Mouse (Mus musculus) regulatory T cell (primary cell): ENCODE measurements around the gene Hbq1b.
"Not testable (repeated sequence)": the region's sequence is repeated elsewhere in the genome, so short reads cannot be mapped to it uniquely, and the experiment has no call there.

ENCODE experiments used
- in situ Hi-C: fragments of 300-600 bp; cut with MboI, MseI; formaldehyde crosslinking; loops from one replicate; pipeline ENCODE4 v1.15.1; 2025; ENCODE audit warnings: high pct_unique_total_duplicates

Hbq1b gene

DNA sequence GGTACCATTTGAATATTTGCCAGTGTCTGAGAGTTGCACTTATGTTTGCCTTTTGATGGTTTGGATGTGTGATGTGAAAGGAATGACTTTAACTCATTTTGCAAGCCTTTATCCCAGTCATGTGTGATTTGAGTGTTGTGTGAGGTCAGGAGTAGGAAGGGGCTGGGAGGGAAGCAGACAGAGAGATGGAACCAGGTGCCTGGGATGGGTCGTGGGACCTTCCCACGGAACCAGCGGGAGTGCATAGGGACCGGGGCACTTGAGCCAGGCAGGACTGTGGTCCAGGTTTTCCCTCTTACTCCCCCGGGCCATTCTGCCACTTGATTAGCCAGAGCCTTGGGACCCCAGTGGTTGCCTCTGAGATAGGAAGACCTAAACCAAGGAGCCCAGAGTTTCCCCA, 18.8 kb upstream of the Hbq1b start:
- in situ Hi-C loops, result no loop called here

DNA sequence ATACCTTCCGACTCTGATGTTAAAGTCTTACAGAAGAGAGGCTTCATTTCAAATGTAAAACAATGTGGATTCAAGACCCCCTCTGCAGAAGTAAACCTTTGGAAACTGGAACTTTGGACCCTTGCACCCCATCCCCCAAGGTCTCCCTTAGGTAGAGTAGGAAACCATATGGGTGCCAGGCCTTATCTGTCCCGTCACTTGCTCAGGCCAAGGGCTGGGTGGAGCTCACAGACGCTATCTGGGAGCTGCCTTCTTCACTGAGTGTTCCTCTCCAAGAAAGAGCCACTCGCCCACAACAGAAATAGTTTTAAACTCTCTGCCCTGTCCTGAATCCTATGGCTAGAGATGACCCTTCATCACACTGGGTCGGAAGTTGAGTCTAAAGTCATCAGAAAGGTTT, 17.8 kb upstream of the Hbq1b start:
- in situ Hi-C loops, result no loop called here

- in situ Hi-C loops, result no loop called here
These were observed 15.6 kb upstream of the Hbq1b start for GRCm38 (mm10) chr11:32271178-32271577.

GRCm38 (mm10) chr11:32276347-32276746, 10.4 kb upstream of the Hbq1b start, which contains the start of gene Hba-x:
Gene Hba-x, plus strand, starts transcription at chr11:32276400.
- in situ Hi-C loops, result no loop called here

GRCm38 (mm10) chr11:32277736-32278457, 8.9 kb upstream of the Hbq1b start:
- in situ Hi-C loops, result no loop called here

GRCm38 (mm10) chr11:32278458-32278957, 8.3 kb upstream of the Hbq1b start:
- in situ Hi-C loops, result no loop called here

DNA sequence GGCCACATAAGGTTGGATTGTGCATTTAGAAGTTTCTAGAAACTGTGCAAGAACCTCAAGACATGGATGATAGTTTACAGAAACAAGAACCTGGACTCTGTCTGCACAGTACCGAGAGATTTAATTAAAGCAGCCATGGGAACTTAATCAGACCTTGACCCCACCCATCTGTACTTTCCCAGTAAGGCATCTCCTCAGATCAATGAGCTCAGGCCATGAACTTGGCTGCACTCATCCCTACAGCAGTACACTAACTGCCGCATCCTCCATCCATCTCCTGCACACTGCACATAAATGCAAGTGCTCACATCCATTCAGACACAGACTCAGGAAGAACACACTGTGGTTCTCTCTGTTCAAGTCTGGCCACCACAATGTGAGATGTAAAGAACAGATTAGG, 6.1 kb upstream of the Hbq1b start:
- in situ Hi-C loops, result no loop called here

GRCm38 (mm10) chr11:32281416-32282144, 5.2 kb upstream of the Hbq1b start:
- in situ Hi-C loops, result no loop called here

DNA sequence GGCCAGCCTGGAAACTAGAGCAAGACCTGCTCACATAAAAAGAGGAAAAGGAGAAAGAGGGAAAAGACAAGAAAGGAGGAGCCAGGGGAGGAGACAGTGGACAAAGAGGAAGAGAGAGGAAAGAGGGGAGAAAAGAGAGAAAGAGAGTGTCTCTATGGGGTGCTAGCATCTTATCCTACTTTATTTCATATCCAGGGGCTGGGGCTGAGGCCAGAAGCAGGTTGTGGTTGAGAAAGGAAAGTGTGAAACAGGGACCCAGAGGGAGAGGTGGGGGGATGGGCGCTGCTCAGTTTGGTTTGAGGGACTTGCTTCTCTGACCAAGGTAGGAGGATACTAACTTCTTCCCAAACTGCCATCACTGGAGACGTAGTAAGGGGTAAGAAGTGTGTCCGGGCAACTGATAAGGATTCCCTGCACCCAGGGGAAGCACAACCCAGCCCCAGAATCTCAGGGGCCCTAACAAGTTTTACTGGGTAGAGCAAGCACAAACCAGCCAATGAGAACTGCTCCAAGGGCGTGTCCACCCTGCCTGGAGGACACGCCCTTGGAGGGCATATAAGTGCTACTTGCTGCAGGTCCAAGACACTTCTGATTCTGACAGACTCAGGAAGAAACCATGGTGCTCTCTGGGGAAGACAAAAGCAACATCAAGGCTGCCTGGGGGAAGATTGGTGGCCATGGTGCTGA, 3.5 kb upstream of the Hbq1b start, which contains the start of gene Hba-a1:
Hba-a1 (plus strand) TSS at position 421 of the 687 bp plus-strand sequence.
- in situ Hi-C loops, result not testable (repeated sequence)

DNA sequence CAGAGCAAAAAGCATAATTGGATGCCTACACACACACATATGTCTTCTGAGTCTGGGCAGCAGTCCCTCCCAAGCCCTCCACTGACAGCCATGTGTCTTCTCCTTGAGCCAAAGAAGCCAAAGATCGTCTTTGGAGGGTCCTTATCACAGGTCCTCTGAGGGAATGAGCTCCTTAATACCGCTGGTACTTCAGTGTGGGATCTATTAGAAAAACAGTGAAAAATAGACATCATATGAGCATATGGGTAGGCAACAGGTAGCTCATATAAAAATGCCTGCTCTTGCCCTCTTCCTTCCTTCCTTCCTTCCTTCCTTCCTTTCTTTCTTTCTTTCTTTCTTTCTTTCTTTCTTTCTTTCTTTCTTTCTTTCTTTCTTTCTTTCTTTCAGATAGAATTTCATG, 2.2 kb upstream of the Hbq1b start:
- in situ Hi-C loops, result not testable (repeated sequence)

- in situ Hi-C loops, result no loop called here
These were observed 1.6 kb upstream of the Hbq1b start for GRCm38 (mm10) chr11:32285031-32285775.

DNA sequence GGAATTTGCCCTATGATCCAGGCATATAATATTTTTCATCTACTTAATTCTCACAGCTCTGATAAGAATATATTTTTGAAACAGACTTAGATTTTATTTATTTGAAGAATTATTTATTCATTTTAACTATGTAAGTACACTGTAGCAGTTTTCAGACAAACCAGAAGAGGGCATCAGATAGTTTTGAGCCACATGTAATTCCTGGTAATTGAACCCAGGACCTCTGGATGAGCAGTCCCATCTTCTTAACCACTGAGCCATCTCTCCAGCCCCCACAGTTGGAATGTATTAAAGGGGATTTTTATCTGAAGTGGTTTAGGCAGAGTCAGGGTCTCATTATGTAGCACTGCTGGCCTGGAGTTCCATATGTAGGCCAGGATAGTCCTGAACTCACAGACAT, 878 bp upstream of the Hbq1b start:
- in situ Hi-C loops, result not testable (repeated sequence)

DNA sequence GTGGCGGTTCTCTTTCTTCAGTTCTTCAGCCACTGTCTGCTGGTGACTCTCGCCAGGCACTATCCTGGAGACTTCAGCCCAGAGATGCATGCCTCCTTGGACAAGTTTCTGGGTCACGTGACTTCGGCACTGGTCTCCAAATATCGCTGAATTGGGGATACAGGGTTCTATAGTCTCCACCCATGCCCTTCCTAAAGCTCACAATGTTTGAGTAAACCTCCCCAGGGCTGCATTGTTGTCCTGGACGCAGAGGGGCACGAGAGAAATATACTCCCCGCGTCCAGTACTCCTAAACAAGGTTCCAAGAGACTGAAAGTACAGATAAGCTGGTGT, 694 bp downstream of the Hbq1b start:
- in situ Hi-C loops, result no loop called here

GRCm38 (mm10) chr11:32292819-32293218, 6.1 kb downstream of the Hbq1b start:
- in situ Hi-C loops, result not testable (repeated sequence)

DNA sequence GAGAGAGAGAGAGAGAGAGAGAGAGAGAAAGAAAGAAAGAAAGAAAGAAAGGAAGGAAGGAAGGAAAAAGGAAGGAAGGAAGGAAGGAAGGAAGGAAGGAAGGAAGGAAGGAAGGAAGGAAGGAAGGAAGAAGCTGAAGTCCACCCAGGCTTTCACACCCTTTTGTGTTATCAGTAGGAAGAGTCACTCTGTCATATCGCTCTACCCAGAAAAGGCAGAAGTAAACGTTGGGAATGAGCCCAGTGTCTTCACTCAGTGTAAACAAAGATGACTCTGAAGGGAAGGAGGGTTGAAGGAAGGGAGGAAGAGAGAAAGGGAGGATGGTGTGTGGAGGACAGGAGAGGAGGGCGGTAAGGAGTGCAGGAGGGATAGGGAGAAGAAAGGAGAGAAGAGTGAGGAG, 6.7 kb downstream of the Hbq1b start:
- in situ Hi-C loops, result not testable (repeated sequence)

GRCm38 (mm10) chr11:32296203-32296602, 9.4 kb downstream of the Hbq1b start, which contains the start of gene Hba-a2:
Gene Hba-a2, plus strand, starts transcription at chr11:32296489.
- in situ Hi-C loops, result not testable (repeated sequence)

DNA sequence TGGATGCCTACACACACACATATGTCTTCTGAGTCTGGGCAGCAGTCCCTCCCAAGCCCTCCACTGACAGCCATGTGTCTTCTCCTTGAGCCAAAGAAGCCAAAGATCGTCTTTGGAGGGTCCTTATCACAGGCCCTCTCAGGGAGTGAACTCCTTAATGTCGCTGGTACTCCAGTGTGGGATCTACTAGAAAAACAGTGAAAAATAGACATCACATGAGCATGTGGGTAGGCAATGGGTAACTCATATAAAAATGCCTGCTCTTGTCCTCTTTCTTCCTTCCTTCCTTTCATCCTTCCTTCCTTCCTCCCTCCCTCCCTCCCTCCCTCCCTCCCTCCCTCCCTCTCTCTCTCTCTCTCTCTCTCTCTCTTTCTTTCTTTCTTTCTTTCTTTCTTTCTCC, 10.7 kb downstream of the Hbq1b start:
- in situ Hi-C loops, result not testable (repeated sequence)

DNA sequence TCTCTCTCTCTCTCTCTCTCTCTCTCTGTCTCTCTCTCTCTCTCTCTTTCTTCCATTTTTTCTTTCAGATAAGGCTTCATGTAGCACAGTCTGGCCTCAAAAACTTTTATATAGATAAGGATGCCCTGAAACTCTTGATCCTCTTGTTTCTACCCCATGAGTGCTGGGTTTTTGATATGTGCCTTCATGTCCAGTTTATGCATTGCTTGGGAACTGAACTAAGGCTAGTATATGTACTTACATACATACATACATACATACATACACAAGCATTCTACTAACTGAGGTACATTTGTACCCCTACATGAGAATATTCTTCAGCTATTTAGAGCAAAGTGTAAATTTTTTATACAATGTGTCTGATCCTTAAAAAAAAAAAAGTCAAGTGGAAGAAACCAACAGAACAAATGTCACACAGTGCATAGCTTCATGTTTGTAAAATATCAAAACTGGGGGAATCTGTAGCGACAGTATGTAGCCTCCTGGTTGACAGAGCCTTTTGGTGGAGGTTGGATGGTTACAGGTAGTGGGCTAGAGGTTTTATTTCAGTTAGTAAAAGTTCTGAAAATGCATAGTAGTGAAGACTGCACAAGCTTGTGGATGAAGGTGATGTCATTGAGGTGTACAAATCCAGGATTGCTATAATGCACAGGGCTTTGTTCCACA, 11.2 kb downstream of the Hbq1b start:
- in situ Hi-C loops, result no loop called here

GRCm38 (mm10) chr11:32298532-32298918, 11.8 kb downstream of the Hbq1b start:
- in situ Hi-C loops, result no loop called here

DNA sequence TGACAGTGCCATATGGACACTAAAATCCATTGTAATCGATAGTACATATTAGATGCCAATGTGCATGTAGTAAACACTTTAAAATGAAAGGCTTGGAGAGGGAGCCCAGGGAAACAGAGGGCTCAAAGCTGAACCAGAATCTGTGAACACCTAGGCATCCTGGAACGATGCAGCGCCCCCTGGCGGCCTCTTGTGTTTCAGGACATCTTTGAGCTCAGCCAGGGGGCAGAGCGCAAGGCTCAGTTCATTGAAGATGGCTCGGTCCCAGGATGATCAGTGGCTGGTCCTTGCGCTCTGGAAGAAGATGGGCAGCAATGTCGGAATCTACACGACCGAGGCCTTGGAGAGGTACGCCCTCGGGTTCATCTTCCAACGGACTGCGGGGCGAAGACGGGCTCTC, 13.1 kb downstream of the Hbq1b start, which contains the start of gene Hbq1a:
Hbq1a (plus strand) TSS at position 205 of the 400 bp plus-strand sequence.
- in situ Hi-C loops, result loop anchor here (5.0 kb wide), 1 partner anchor 83 kb away; no protein-coding TSS in a partner anchor
